Mouse (Mus musculus) kidney, adult 2 months (tissue): ENCODE measurements around the gene Tmprss3. TPM values are rescaled to one million over a fixed set of nuclear protein-coding genes. Genes with fewer than 3 reads are reported as not detected.

Experiments
- DNase-seq: peaks from one replicate; pipeline ENCODE4 v3.0.0; 2021
- H3K27ac ChIP-seq: fragments of 200-500 bp; 2 replicates; pipeline ENCODE4 v1.5.1; 2012; ENCODE audit warnings: low read depth, low read length, control low read depth, inconsistent platforms; ENCODE audit not compliant: insufficient read depth
- H3K27me3 ChIP-seq: fragments of 200-500 bp; replicated peaks from 2 replicates; pipeline ENCODE4 v1.6.1; 2012; ENCODE audit warnings: mild to moderate bottlenecking, moderate library complexity, low read length, inconsistent platforms; ENCODE audit not compliant: control insufficient read depth, insufficient read depth
- H3K36me3 ChIP-seq: fragments of 200-500 bp; 2 replicates; pipeline ENCODE4 v1.6.1; 2012; ENCODE audit warnings: mild to moderate bottlenecking, moderate library complexity, low read length, inconsistent platforms; ENCODE audit not compliant: control insufficient read depth, insufficient read depth
- H3K4me1 ChIP-seq: fragments of 200-500 bp; 2 replicates; pipeline ENCODE4 v1.6.1; 2011; ENCODE audit warnings: low read length; ENCODE audit not compliant: control insufficient read depth, insufficient read depth
- H3K4me3 ChIP-seq: fragments of 200-500 bp; 2 replicates; pipeline ENCODE4 v1.5.1; 2011; ENCODE audit warnings: mild to moderate bottlenecking, low read depth, low read length, control low read depth; ENCODE audit not compliant: insufficient read depth
- CTCF ChIP-seq: fragments of 200-500 bp; conservative IDR thresholded peaks from 2 replicates; pipeline ENCODE4 v1.5.1; 2011; ENCODE audit warnings: low read depth, mild to moderate bottlenecking, control low read depth, low read length, moderate library complexity, mixed read lengths; ENCODE audit not compliant: insufficient read depth, insufficient read length
- POLR2A ChIP-seq: fragments of 200-500 bp; IDR thresholded peaks from one replicate; pipeline ENCODE4 v1.6.1; 2011; ENCODE audit warnings: low read depth, low read length, control low read depth
- WGBS: fragments of 180-500 bp; shearing (Covaris S2); methylation state at CpG from one replicate; pipeline ENCODE4 v1.1.7; 2018; 5-methylcytosine and 5-hydroxymethylcytosine counted together
- polyA plus RNA-seq: library from polyadenylated mRNA; depleted of rRNA; stranded (reverse); fragments of >200 nt; gene quantifications from 2 replicates; pipeline ENCODE4 v1.2.3, GENCODE M21; 2012

Tmprss3 gene
- polyA plus RNA-seq, 1 experiment, result 0.03 TPM

- no peak overlapping the region for H3K27ac ChIP-seq
- WGBS, result 85% methylated on average over 6 of the region's 6 CpGs
- H3K27me3 ChIP-seq, result no peaks in the 10 kb centered on the region
- H3K36me3 ChIP-seq, result no peaks in the 10 kb centered on the region
- no peak for TF ChIP-seq POLR2A
- TF ChIP-seq CTCF, result no peak
- no peak overlapping the region for H3K4me3 ChIP-seq
- H3K4me1 ChIP-seq, result no peaks in the 10 kb centered on the region
- no peak for DNase-seq
These were observed 3.6 kb downstream of the Tmprss3 start for GRCm38 (mm10) chr17:31195207-31195606.

GRCm38 (mm10) chr17:31193360-31193759 lies 5.4 kb downstream of the Tmprss3 start:
- Histone ChIP-seq H3K36me3 (no peaks in the 10 kb centered on the region), H3K4me1 (no peaks in the 10 kb centered on the region), H3K4me3 (no peak overlapping the region), H3K27ac (no peak overlapping the region), H3K27me3 (no peaks in the 10 kb centered on the region)
- 65% methylated on average over 9 of the region's 9 CpGs for WGBS
- no peak for TF ChIP-seq POLR2A
- no peak for TF ChIP-seq CTCF
- no peak for DNase-seq

DNA sequence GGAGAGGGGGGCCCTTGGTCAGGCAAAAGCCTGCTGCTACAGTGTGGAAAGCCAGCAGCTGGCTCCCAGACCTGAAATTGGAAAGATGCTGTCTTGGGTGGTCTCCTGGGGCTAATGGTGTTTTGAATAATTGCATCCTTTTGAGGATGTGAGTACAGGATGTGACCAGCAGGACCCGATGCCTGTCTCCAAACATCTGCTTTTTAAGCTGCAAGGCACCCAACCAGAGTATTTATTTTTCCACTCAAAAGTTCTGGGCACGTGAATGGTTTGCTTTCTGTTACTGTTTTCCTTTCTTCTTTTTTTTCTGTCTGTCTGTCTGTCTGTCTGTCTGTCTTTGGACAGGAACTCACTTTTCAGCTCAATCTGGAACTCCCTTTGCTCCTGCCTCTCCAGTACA lies 6.1 kb downstream of the Tmprss3 start:
- no peaks in the 10 kb centered on the region for H3K36me3 ChIP-seq
- H3K4me3 ChIP-seq, result no peak overlapping the region
- TF ChIP-seq POLR2A, result no peak
- TF ChIP-seq CTCF, result no peak
- no peaks in the 10 kb centered on the region for H3K27me3 ChIP-seq
- 64% methylated on average over 2 of the region's 2 CpGs for WGBS
- no peak overlapping the region for H3K27ac ChIP-seq
- H3K4me1 ChIP-seq, result no peaks in the 10 kb centered on the region
- DNase-seq, result no peak

DNA sequence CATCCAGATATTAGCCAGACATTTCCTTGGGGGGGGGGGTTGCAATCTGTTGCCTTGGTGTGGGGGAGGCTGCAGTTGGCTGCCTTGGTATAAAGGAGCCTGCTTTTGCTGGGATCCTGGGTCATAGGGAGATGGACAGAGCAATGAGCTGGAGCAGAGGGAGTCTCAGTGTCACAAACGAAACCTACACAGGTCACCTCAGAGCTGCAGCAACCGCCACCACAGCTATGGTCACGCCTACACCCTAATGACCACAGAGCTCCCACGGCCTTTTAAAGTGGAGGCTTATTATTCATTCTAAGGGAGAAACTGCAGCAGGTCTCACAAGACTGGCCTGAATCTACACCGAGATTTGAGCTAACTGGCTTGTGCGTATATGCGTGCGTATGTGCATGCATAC lies 7.0 kb downstream of the Tmprss3 start:
- Histone ChIP-seq H3K27ac (no peak overlapping the region), H3K4me1 (no peaks in the 10 kb centered on the region), H3K27me3 (no peaks in the 10 kb centered on the region), H3K36me3 (no peaks in the 10 kb centered on the region), H3K4me3 (no peak overlapping the region)
- TF ChIP-seq CTCF, result no peak
- TF ChIP-seq POLR2A, result no peak
- 74% methylated on average over 8 of the region's 8 CpGs for WGBS
- no peak for DNase-seq

DNA sequence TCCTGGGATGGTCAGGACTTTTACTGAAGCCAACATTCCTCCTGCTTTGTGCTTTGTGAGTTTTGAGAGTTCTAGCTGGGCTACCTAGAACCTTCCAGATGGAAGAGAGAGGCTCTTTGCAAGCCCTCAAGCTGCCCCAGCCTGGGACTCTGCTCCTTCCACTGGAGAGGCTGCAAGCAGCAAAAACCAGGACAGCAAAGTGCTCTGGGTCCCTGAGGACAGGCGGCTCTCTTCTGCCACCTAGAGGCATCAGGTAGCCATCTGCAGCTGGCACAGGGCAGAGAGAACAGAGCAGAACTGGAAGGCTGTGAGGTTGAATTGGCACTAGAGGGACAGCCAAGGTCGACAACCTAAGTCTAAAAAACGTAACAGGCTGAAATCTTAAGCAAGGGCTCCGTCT lies 11.4 kb downstream of the Tmprss3 start:
- H3K4me3 ChIP-seq, result no peak overlapping the region
- peak; percentile 82 for DNase-seq
- no peak overlapping the region for H3K27ac ChIP-seq
- TF ChIP-seq POLR2A (no peak), CTCF (peak; percentile 98)
- H3K27me3 ChIP-seq, result no peaks in the 10 kb centered on the region
- 22% methylated on average over 4 of the region's 4 CpGs for WGBS
- H3K36me3 ChIP-seq, result no peaks in the 10 kb centered on the region
- no peaks in the 10 kb centered on the region for H3K4me1 ChIP-seq

GRCm38 (mm10) chr17:31184269-31184990 lies 14.3 kb downstream of the Tmprss3 start:
- no peaks in the 10 kb centered on the region for H3K36me3 ChIP-seq
- WGBS, result 79% methylated on average over 12 of the region's 12 CpGs
- H3K4me3 ChIP-seq, result no peak overlapping the region
- DNase-seq, result peak; percentile 6
- no peaks in the 10 kb centered on the region for H3K4me1 ChIP-seq
- no peaks in the 10 kb centered on the region for H3K27me3 ChIP-seq
- TF ChIP-seq CTCF (no peak), POLR2A (no peak)
- H3K27ac ChIP-seq, result no peak overlapping the region

DNA sequence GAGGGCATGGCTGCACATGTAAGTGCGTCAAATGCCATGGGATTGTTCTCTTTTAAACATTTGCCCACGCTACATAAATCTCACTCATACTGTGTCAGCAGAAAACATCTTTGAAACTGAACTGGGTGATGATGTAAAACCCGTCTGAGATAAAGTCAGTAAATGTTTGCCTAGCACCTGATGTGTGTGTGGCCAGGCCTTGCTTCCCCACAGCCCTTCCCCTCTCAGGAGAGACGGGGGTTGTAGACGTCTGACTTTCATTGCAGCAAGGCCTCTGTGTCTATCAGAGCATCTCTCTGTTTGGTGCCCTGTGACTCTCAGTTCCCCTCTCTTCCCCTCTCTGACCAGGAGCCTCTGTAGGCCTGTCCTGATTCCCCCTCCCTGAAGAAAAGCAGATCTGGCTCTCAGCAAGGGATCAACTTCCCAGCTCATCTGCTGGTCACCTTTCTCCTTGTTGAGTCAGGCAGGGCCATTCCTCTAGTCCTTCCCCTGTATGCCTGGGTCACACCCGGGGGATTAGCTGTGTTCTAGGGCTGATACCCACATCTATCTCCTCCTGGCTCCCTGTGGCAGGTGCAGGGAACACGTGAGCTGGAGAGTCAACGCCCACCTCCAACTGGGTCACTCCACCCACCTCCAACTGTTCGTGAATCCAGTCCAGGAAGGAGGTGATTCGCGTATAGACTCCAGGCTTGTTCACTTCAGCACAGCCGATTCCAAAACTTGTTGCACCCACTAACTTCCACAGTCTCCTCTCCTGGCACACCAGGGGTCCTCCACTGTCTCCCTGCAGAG lies 15.4 kb downstream of the Tmprss3 start:
- WGBS, result 60% methylated on average over 12 of the region's 12 CpGs
- Histone ChIP-seq H3K4me3 (no peak overlapping the region), H3K36me3 (no peaks in the 10 kb centered on the region), H3K27ac (no peak overlapping the region), H3K27me3 (no peaks in the 10 kb centered on the region), H3K4me1 (no peaks in the 10 kb centered on the region)
- TF ChIP-seq POLR2A, result no peak
- no peak for TF ChIP-seq CTCF
- no peak for DNase-seq
